Mouse (Mus musculus) heart, postnatal 0 days (tissue): ENCODE data around the gene Tcf25.

Experiments
- CTCF ChIP-seq: IDR thresholded peaks from 2 replicates; pipeline ENCODE4 v1.5.1; 2016; ENCODE audit warnings: antibody characterized with exemption, control low read depth, low read depth
- EP300 ChIP-seq: IDR thresholded peaks from 2 replicates; pipeline ENCODE4 v1.6.1; 2016; ENCODE audit warnings: antibody characterized with exemption, low read depth

DNA sequence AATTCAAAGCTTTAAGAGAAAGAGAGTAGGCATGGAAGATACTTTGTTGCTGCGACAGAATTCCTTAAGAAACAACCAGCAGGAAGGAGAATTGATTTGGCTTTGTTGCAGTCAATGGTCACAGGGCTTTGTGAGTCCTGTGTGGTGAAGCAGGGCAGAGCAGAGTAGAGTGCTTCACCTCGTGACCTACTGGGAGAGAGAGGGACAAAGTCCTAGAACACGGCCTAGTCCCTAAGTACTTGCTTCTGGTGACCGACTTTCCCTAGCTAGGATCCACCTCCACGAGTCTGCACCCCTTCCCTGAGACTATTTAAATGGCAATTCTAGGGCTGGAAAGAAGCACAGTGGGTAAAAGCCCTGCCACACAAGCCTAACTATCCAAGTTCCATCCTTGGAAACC is 43.6 kb upstream of the Tcf25 start:
- TF ChIP-seq EP300 (no peak), CTCF (no peak)
